9 mouse cellular contexts compared by ENCODE assay signal in genomic region chr6:116282546-116282945, GRCm38 (mm10). TPM values are rescaled to one million over a fixed set of nuclear protein-coding genes. Genes with fewer than 3 reads are reported as not detected.
DNase-seq lines count a peak whose midpoint lies in the region; ATAC-seq and TF ChIP-seq lines count a peak whose summit lies in the region.
"Had no signal": no experiment of that assay in that cellular context is flagged by ENCODE, and none has a peak within 500 bp of the region (broad histone marks: within the 10 kb centered on the region; RNA-seq: fewer than 3 reads in every experiment).

No protein-coding gene starts in this region.

- TF ChIP-seq CTCF in lung, embryonic 14.5 days (IDR thresholded peaks at IDR 0.05; ENCODE audit: low read depth) = 0 out of 2 replicates have a peak, but pooled peaks have one; percentile 13
- peak; percentile 54 for TF ChIP-seq CTCF in stomach, postnatal 0 days (IDR thresholded peaks at IDR 0.05; ENCODE audit: low read depth)
- no peak for TF ChIP-seq CTCF in cerebellum, adult 2 months (IDR thresholded peaks at IDR 0.05; ENCODE audit: borderline replicate concordance, insufficient read depth, low read depth, low read length)

- no peak for ATAC-seq in lung, embryonic 14.5 days (ENCODE audit: insufficient read depth)
- no peak for ATAC-seq in stomach, postnatal 0 days (ENCODE audit: low FRiP score, low TSS enrichment)

- H3K36me3 ChIP-seq in lung, embryonic 14.5 days (ENCODE audit: insufficient read depth) = no peaks in the 10 kb centered on the region
- no peaks in the 10 kb centered on the region for H3K36me3 ChIP-seq in stomach, postnatal 0 days (ENCODE audit: control insufficient read depth, insufficient read depth, low read length)

- H3K27ac ChIP-seq in lung, embryonic 14.5 days (ENCODE audit: low read depth) = no peak overlapping the region
- no peak overlapping the region for H3K27ac ChIP-seq in stomach, postnatal 0 days (replicated peaks)
- no peak overlapping the region for H3K27ac ChIP-seq in cerebellum, adult 2 months (ENCODE audit: insufficient read depth, low read length)
- H3K27ac ChIP-seq: macrophage had no signal

- H3K27me3 ChIP-seq in lung, embryonic 14.5 days (ENCODE audit: insufficient read depth, low read length) = no peaks in the 10 kb centered on the region
- no peaks in the 10 kb centered on the region for H3K27me3 ChIP-seq in stomach, postnatal 0 days (ENCODE audit: control insufficient read depth, insufficient read depth, low read length)
- H3K27me3 ChIP-seq in cerebellum, adult 2 months (ENCODE audit: control insufficient read depth, insufficient read depth, low read length) = no peaks in the 10 kb centered on the region

- TF ChIP-seq POLR2A in cerebellum, adult 2 months (IDR thresholded peaks at IDR 0.05; ENCODE audit: borderline replicate concordance, insufficient read depth, low read length) = no peak

- 54% methylated on average over 4 of the region's 4 CpGs for WGBS in lung, embryonic 14.5 days
- 47% methylated on average over 4 of the region's 4 CpGs for WGBS in stomach, postnatal 0 days
- WGBS in cerebellum, adult 2 months = 62% methylated on average over 4 of the region's 4 CpGs

- peak; percentile 21 for DNase-seq in adrenal gland, postnatal 14 days
- DNase-seq in adrenal gland, adult 18-20 months (ENCODE audit: low spot score in 2 of 2) = no peak
- peak; percentile 44 for DNase-seq in lung, embryonic 14.5 days
- no peak for DNase-seq in lung, postnatal 14 days
- DNase-seq in embryo, embryonic 11 days = peak; percentile 35
- DNase-seq in stomach, postnatal 0 days (ENCODE audit: low spot score) = no peak
- no peak for DNase-seq in cerebellum, adult 2 months
- DNase-seq in adrenal gland, adult 8-10 months = no peak

- H3K9ac ChIP-seq in lung, embryonic 14.5 days = no peak overlapping the region
- H3K9ac ChIP-seq in stomach, postnatal 0 days (ENCODE audit: low read length) = no peak overlapping the region

- H3K9me3 ChIP-seq in lung, embryonic 14.5 days (ENCODE audit: low read depth, low read length) = no peaks in the 10 kb centered on the region
- no peaks in the 10 kb centered on the region for H3K9me3 ChIP-seq in stomach, postnatal 0 days (ENCODE audit: control insufficient read depth, low read length)

- no peak overlapping the region for H3K4me2 ChIP-seq in lung, embryonic 14.5 days
- H3K4me2 ChIP-seq in stomach, postnatal 0 days (replicated peaks; ENCODE audit: low read depth) = no peak overlapping the region

- no peak for TF ChIP-seq EP300 in stomach, postnatal 0 days (optimal IDR thresholded peaks at IDR 0.05)

- H3K4me3 ChIP-seq in lung, embryonic 14.5 days (ENCODE audit: low read depth, low read length) = no peak overlapping the region
- H3K4me3 ChIP-seq in stomach, postnatal 0 days (ENCODE audit: low read depth, low read length) = no peak overlapping the region
- no peak overlapping the region for H3K4me3 ChIP-seq in cerebellum, adult 2 months (replicated peaks; ENCODE audit: insufficient read depth, low read depth, low read length)

- H3K4me1 ChIP-seq in lung, embryonic 14.5 days (ENCODE audit: insufficient read depth) = no peaks in the 10 kb centered on the region
- no peaks in the 10 kb centered on the region for H3K4me1 ChIP-seq in stomach, postnatal 0 days (replicated peaks; ENCODE audit: control insufficient read depth, insufficient read depth)
- H3K4me1 ChIP-seq in cerebellum, adult 2 months (ENCODE audit: control insufficient read depth, insufficient read depth, low read length) = no peaks in the 10 kb centered on the region

RNA-seq across cellular contexts. Expression of gene Zfand4, which starts 18.5 kb away (rescaled TPM):
- total RNA-seq in adrenal gland, postnatal 14 days (2021) = 3.0 and 3.5 TPM in 2 replicates
- under 1 TPM; 0.58 to 0.76 TPM for total RNA-seq in adrenal gland, adult 18-20 months (2021)
- polyA plus RNA-seq in lung, embryonic 14.5 days (2014; fragmentation: Nextera tagmentation; extraction: Ambion mirVana) = 6.9 and 7.4 TPM in 2 replicates
- 2.1 and 2.8 TPM in 2 replicates for polyA plus RNA-seq in stomach, postnatal 0 days (2015; fragmentation: Nextera tagmentation; extraction: Ambion mirVana)
- 8.0 and 8.5 TPM in 2 replicates for polyA plus RNA-seq in cerebellum, adult 2 months (2012; rRNA removed)
- 1 to 10 TPM; 1.2 to 3.1 (median 2.4) TPM for total RNA-seq in adrenal gland, adult 8-10 months (2022)

RNA-seq across cellular contexts. Expression of gene March8, which starts 55.3 kb away (rescaled TPM):
- total RNA-seq in adrenal gland, postnatal 14 days (2021) = 53.9 and 58.5 TPM in 2 replicates
- 10 to 100 TPM; 59.6 to 76.5 TPM for total RNA-seq in adrenal gland, adult 18-20 months (2021)
- polyA plus RNA-seq in lung, embryonic 14.5 days (2014; fragmentation: Nextera tagmentation; extraction: Ambion mirVana) = 29.0 and 30.8 TPM in 2 replicates
- polyA plus RNA-seq in stomach, postnatal 0 days (2015; fragmentation: Nextera tagmentation; extraction: Ambion mirVana) = 24.0 and 26.4 TPM in 2 replicates
- 80.9 and 84.5 TPM in 2 replicates for polyA plus RNA-seq in cerebellum, adult 2 months (2012; rRNA removed)
- total RNA-seq in adrenal gland, adult 8-10 months (2022) = 10 to 100 TPM; 73.0 to 96.4 (median 81.4) TPM

Comparison
In these comparisons a context has a peak if more than half of its experiments do, and no peak if none do; other contexts are left out.
1. DNase-seq: peak in adrenal gland, postnatal 14 days (single experiment), lung, embryonic 14.5 days (single experiment) and embryo, embryonic 11 days (single experiment); none in adrenal gland, adult 18-20 months (0 of 2), lung, postnatal 14 days (single experiment), stomach, postnatal 0 days (single experiment), cerebellum, adult 2 months (0 of 2) and adrenal gland, adult 8-10 months (single experiment).